Mouse (Mus musculus): ENCODE data around the gene Cacna1s.

GRCm38 (mm10) chr1:136063991-136064390 is 11.4 kb downstream of the Cacna1s start:
- TF ChIP-seq POLR2A (IDR thresholded peaks at IDR 0.05; ENCODE audit: borderline replicate concordance, low read depth, low read length) (no peak), CTCF (IDR thresholded peaks at IDR 0.05; ENCODE audit: low read depth, low read length) (no peak)
